Mouse (Mus musculus) ovary, postnatal 14 days (tissue): ENCODE measurements around the gene Myh11.
"Not testable (repeated sequence)": the region's sequence is repeated elsewhere in the genome, so short reads cannot be mapped to it uniquely, and the experiment has no call there.

Source experiments
- DNase-seq: peaks from one replicate; pipeline ENCODE4 v3.0.0; 2022; ENCODE audit warnings: low spot score

Myh11 gene

GRCm38 (mm10) chr16:14162988-14163416 lies 128.2 kb downstream of the Myh11 start, which contains the start of the genes Nde1 and Marf1:
Gene Nde1 (plus strand): TSS chr16:14163275.
Gene Marf1 (minus strand): TSS chr16:14163351.
- DNase-seq = peak; percentile 83

GRCm38 (mm10) chr16:14160941-14161340 lies 130.2 kb downstream of the Myh11 start:
- DNase-seq = no peak

- peak; percentile 70 for DNase-seq
Observed at GRCm38 (mm10) chr16:14159746-14160131, 131.4 kb downstream of the Myh11 start.

GRCm38 (mm10) chr16:14158936-14159745 lies 132.0 kb downstream of the Myh11 start:
- peak; percentile 97 for DNase-seq

GRCm38 (mm10) chr16:14158536-14158935 lies 132.6 kb downstream of the Myh11 start:
- no peak for DNase-seq

GRCm38 (mm10) chr16:14156312-14156711 lies 134.9 kb downstream of the Myh11 start:
- no peak for DNase-seq

- DNase-seq = not testable (repeated sequence)
Observed at GRCm38 (mm10) chr16:14155638-14156037, 135.5 kb downstream of the Myh11 start.

GRCm38 (mm10) chr16:14151718-14152117 lies 139.5 kb downstream of the Myh11 start:
- no peak for DNase-seq

- DNase-seq = no peak
Observed at GRCm38 (mm10) chr16:14147712-14148111, 143.5 kb downstream of the Myh11 start.
